Mouse (Mus musculus): ENCODE data around the gene Epha3.

The Epha3 gene

DNA sequence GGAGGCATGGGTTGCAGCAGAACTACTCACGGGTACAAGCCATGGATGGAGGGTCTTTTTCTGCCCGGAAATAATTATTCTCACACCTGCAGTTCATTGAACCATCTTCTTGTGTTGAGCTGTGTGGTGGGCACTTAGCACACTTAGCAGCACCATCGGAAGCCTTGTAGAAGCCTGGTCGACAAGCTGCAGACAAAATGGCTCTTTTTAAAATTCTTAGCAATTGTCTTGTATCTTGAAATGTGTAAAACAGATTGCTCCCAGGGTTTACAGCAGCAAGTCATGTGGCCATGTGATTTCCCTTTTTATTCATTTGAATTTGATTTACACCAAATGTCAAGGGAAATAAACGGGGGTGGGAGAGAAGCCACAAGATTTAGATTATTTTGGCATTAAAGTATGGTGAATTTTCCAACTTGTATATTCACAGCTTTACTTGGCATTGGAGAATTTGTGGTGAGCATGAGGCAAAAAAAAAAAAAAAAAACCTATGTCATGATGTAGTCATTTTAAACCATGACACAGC, 210.5 kb downstream of the Epha3 start:
- no peak for DNase-seq (ENCODE audit: low read depth, low spot score)

- DNase-seq (ENCODE audit: low read depth, low spot score) = no peak
Measured at GRCm38 (mm10) chr16:63650760-63651159, 213.2 kb downstream of the Epha3 start.

DNA sequence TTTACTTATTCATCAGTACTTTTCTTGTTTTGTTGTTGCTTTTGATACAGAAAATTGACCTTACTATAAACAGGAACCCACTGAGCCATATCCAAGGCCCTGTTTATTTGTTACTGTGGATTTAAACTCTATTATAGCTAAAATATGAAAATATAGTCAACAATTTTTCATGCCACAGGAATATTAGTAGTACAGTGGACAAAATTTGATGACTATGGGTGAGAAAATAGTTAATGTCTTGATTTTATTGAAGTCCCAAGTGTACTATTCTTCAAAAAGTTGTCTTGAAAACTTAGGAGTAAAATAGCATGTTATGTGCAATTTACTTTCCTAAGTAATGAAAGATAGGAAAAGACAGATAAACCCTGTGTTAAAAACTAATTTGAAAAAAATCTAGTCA, 217.4 kb downstream of the Epha3 start:
- no peak for DNase-seq (ENCODE audit: low read depth, low spot score)

DNA sequence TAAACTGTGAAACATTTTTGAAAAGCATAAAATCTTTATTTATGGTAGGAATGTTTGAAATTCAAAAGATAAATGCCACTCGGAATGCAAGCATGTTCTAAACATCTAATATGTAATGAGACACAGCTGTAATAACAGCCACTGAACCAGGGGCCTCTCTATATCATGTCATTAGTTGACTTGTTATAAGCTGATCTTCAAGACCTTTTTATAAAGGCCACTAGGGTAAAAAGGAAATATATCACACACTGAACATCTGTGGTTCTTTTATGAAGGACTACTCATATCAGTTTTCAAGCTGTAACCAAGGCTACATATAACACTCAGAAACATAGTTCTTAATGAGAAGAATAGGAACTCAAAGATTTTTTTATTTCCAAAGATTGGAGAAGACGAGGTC, 221.3 kb downstream of the Epha3 start:
- no peak for DNase-seq (ENCODE audit: low read depth, low spot score)

DNA sequence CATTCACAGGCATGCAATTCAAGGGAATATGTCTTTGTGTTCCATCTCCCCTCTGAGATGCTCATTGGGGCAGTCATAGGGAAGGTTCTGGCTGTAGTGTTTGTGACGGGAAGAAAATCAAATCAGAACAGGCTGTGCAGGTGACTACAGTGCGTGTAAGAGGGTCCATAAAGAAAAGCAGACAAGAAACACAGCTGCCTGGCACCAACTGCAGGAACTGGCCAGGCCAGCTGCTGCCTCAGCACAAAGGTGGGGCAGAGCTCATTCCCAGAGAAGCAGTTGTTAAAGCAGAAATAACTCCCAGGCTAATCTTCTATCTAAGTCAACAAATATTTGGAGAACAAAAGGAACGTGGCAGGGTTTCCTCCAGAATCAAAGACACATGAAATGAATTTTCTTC, 222.4 kb downstream of the Epha3 start:
- DNase-seq (ENCODE audit: low read depth, low spot score) = no peak

- DNase-seq (ENCODE audit: low read depth, low spot score) = no peak
Measured at GRCm38 (mm10) chr16:63638701-63639100, 225.3 kb downstream of the Epha3 start.

DNA sequence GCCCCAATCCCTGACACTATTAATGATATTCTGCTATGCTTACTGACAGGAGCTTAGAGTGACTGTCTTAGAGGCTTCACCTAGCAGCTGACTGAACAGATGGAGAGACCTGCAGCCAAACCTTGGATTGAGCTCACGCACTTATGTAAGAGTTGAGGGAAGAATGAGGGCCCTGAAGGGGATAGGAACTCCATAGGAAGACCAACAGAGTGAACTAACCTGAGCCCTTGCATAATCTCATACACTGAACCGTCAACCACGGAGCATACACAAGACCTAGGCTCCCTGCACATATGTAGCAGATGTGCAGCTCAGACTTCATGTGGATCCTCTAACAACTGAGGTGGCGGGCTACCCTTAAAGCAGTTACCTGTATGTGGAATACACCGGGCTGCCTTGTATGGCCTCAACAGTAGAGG, 230.2 kb downstream of the Epha3 start:
- no peak for DNase-seq (ENCODE audit: low read depth, low spot score)

DNA sequence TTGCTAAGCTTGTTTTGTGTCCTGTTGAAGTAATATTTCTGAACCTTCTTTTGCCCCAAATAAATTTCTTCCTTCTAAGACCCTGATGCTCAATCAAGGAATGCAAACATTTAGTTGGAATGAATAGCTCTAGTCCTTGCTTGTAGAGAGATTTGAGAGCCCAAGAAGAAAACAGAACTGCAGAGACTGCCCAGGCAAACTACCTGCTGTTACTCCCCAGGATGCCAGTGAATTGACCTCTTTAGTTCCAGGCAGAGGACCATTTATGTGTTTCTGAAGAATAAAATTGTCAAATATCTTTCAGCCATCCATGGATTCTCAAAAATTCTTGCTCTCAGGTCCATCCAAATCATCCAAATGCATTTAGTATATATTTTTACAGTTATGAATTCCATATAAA, 238.7 kb downstream of the Epha3 start:
- no peak for DNase-seq (ENCODE audit: low read depth, low spot score)

GRCm38 (mm10) chr16:63621845-63622244, 242.1 kb downstream of the Epha3 start:
- DNase-seq (ENCODE audit: low read depth, low spot score) = no peak

DNA sequence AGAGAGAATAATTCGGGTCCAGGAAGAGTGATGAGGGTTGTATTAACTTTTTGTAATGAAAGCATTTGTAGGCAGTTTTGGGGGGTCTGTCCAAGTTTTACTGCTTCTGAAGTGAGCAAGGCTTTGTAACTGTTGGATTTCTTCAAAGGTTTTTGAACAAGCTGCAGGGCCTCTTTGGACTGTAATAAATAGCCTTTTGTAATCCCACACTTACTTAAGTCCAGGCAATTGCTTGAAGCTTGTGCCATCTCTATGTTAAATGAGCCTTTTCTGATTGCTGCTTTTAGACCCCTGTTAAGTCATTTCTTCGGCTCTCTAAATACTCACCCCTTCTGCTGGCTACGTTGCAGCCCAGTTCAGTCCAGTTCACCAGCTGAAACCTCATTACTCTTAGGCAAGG, 248.6 kb downstream of the Epha3 start:
- no peak for DNase-seq (ENCODE audit: low read depth, low spot score)

DNA sequence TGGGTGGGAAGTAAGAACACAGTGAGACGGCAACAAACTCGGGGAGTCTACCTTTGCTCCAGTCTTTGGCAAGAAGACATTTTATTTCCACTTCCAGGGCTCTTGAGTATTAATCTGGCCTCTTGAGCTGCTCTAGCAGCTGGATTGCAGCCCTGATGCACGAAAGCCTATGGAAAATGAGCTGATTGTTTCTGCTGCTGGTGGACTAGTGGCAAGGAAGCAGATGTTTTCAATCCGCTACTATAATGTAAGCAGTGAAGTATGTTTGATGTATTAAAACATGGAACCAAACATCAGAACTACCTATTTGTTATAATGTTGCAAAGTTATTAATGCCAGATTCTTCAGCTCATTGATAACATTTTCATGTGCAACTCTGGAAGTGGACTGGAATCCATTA, 251.0 kb downstream of the Epha3 start:
- no peak for DNase-seq (ENCODE audit: low read depth, low spot score)

- DNase-seq (ENCODE audit: low read depth, low spot score) = no peak
Measured at GRCm38 (mm10) chr16:63600229-63600628, 263.7 kb downstream of the Epha3 start.

DNA sequence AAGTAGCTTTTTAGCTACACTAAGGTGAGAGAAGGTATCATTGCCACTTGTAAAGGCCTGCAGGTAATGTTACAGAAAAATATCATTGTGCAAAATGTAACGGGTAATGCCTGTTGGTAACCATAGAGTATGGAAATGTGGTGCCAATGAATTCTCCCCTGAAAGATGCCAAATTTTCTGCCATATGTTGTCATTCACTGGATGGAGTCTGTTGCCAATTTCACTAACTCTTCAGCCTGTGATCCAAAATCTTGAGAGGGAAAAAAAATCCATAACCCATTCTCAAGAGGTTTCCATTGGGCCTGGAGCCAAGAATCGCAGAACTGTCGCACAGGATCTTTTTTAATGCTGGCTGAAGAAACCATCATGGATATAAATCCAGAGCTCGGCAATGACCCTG, 269.3 kb downstream of the Epha3 start:
- DNase-seq (ENCODE audit: low read depth, low spot score) = no peak

DNA sequence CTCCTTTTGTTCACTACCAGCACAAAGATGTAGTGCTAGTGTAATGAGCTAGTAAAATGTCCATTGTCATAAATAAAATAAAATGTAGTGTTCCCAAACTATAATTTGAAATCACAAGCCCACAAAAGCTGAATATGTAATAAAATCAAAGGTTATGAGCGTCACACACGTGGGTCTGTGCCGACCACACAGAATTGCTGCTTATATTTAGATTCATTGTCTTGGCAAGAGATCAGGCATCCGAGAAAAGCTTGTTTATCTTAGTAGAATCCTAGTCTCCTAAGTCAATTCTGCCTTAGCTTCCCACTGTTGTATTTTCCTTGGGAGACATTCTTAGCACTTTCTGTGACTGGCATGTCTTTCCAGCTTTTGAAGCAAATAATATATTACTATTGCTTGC, 294.2 kb downstream of the Epha3 start:
- DNase-seq (ENCODE audit: low read depth, low spot score) = no peak

- no peak for DNase-seq (ENCODE audit: low read depth, low spot score)
Measured at GRCm38 (mm10) chr16:63566106-63566836, 297.7 kb downstream of the Epha3 start.

- no peak for DNase-seq (ENCODE audit: low read depth, low spot score)
Measured at GRCm38 (mm10) chr16:63556410-63557146, 307.4 kb downstream of the Epha3 start.

DNA sequence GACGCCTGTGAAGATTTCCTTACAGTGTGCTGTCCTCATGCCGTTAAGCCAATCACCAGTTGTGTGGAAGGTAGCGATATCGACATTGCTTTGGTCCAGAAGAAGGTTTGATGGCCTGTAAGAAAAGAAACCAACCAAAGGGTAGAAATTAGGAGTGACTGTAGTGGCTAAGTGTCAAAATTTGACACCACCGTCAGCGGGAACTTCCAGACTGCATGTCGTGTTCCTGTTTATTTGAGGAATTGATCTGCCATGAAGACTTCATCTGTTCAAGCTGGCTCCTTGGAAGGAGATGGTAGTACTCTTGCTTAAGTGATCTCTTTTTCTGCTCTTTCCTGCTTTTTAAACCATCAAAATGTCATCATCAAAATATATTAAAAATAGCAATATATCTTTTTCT, 311.4 kb downstream of the Epha3 start:
- DNase-seq (ENCODE audit: low read depth, low spot score) = no peak

DNA sequence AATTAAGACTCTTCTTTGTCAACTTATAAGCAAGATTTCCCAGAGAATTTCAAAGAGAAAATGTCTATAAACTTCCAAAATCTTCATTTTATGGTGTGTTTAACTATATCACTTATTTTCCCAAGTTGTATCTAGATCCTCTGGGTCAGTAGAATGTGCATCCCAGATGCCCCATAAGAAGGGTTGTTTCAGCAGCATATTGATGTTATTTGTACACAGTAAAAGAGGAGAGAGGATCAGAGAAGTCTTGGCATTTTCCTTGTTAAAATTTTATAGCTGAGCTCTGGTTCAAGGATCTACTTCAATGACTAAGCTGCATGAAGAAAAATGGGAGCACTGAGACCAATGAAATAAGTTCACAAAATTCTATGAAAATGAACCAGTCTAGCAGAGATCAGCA, 324.5 kb downstream of the Epha3 start:
- DNase-seq (ENCODE audit: low read depth, low spot score) = no peak

- no peak for DNase-seq (ENCODE audit: low read depth, low spot score)
Measured at GRCm38 (mm10) chr16:63528821-63529220, 335.2 kb downstream of the Epha3 start.

- no peak for DNase-seq (ENCODE audit: low read depth, low spot score)
Measured at GRCm38 (mm10) chr16:63517636-63518035, 346.3 kb downstream of the Epha3 start.

- DNase-seq (ENCODE audit: low read depth, low spot score) = no peak
Measured at GRCm38 (mm10) chr16:63510069-63510468, 353.9 kb downstream of the Epha3 start.

DNA sequence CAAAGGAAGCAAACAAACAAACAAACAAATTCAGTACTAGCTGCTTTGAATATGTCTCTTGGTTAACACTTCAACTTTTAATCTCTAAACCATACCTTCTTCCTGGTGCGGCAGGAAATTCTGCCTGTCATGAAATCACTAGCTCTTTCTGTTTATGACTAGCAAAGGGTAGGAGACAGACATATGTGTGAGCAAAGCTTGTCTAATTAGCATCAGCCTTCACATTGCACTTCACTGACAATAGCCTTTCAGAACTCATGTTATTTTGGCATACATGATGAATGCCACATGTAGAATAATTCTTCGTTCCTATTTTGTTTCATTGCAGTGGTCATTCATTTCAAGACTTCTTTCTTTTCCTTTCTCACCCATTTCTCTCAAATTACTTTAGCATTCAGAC, 357.5 kb downstream of the Epha3 start:
- no peak for DNase-seq (ENCODE audit: low read depth, low spot score)

DNA sequence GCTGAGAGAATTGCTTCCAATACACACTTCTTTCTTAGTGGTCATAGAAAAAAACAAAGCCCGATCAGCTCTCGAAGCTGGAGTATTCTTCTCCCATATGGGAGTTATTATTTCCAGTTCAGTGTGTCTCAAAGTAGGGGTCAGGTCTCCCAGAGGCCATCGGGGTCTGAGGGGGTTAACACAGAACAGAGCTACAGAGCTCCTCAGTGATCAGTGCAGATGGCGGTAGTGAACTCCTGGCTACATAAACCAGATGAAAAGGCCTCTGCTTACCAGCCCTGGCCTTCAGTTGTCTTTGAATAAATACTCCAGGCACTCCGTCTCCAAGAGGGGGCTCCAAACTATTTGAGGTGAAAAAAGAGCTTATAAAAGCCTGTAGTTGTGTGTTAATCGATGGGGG, 362.5 kb downstream of the Epha3 start:
- DNase-seq (ENCODE audit: low read depth, low spot score) = no peak
